Comparison of ENCODE assay signal across 8 mouse cellular contexts in genomic region chr2:33430771-33431699, GRCm38 (mm10). TPM values are rescaled to one million over a fixed set of nuclear protein-coding genes. Genes with fewer than 3 reads are reported as not detected.
DNase-seq lines count a peak whose midpoint lies in the region; ATAC-seq lines count a peak whose summit lies in the region.

Zbtb34 (minus strand) TSS chr2:33431324.

- under 1% methylated on average over 85 of the region's 102 CpGs for WGBS in forebrain, embryonic 11.5 days

- peaks cover 7% of the 10 kb centered on the region; the same call in 1 of the 2 replicates for H3K4me1 ChIP-seq in forebrain, embryonic 11.5 days (replicated peaks; ENCODE audit: control insufficient read depth, insufficient read depth, low read length)

- H3K36me3 ChIP-seq in forebrain, embryonic 11.5 days (ENCODE audit: control insufficient read depth, insufficient read depth, low read length): no peaks in the 10 kb centered on the region

- peak within 1 kb of the TSS; percentile 87 for H3K9ac ChIP-seq in forebrain, embryonic 11.5 days (ENCODE audit: low read length)

- H3K9me3 ChIP-seq in forebrain, embryonic 11.5 days (ENCODE audit: control insufficient read depth, low read length): no peaks in the 10 kb centered on the region

- intact Hi-C loops in heart, postnatal 36 days (cut with DNase I): loop anchor here (2.0 kb wide), 2 partner anchors 36 to 60 kb away; partner anchors contain the start of gene Ralgps1

- ATAC-seq in forebrain, embryonic 11.5 days (replicated peaks; ENCODE audit: low FRiP score): peak; percentile 74

- H3K27me3 ChIP-seq in forebrain, embryonic 11.5 days (ENCODE audit: control insufficient read depth, insufficient read depth, low read length): no peaks in the 10 kb centered on the region

- H3K27ac ChIP-seq in forebrain, embryonic 11.5 days (ENCODE audit: low read depth, low read length): peak within 1 kb of the TSS; percentile 37; the same call in 1 of the 2 replicates

- peak; percentile 80 for DNase-seq in NIH3T3 (ENCODE audit: low read depth)
- peak; percentile 48 for DNase-seq in c-Kit-positive CD71-positive TER-119-negative erythroid progenitor cells, embryonic 14.5 days (ENCODE audit: low read depth)
- DNase-seq in forebrain, embryonic 11.5 days (ENCODE audit: low spot score): peak; percentile 85
- peak; percentile 75 to 85 for DNase-seq in heart, postnatal 36 days
- peak; percentile 61 to 75 for DNase-seq in layer of hippocampus, postnatal 10 days (ENCODE audit: low spot score in 2 of 2)
- DNase-seq in lung, postnatal 25 days (ENCODE audit: low spot score): peak; percentile 50
- peak; percentile 80 for DNase-seq in retina, postnatal 1 day
- peak; percentile 74 for DNase-seq in yolk sac, embryonic 10.5 days (ENCODE audit: low spot score)

- peak within 1 kb of the TSS; percentile 98 for H3K4me3 ChIP-seq in forebrain, embryonic 11.5 days (ENCODE audit: low read depth, low read length)

- peak within 1 kb of the TSS; percentile 94 for H3K4me2 ChIP-seq in forebrain, embryonic 11.5 days (ENCODE audit: low read depth, low read length, severe bottlenecking)

RNA-seq across cellular contexts. Expression of gene Zbtb34, which starts in this region (rescaled TPM):
- polyA plus RNA-seq in forebrain, embryonic 11.5 days (2014; fragmentation: Nextera tagmentation; extraction: Ambion mirVana): 9.2 and 10.6 TPM in 2 replicates
- total RNA-seq in heart, postnatal 36 days (2021): 1 to 10 TPM; 7.4 to 7.7 TPM
- total RNA-seq in layer of hippocampus, postnatal 10 days (2021): 10 to 100 TPM; 17.4 to 18.7 TPM

Comparison
In these comparisons a context has a peak if more than half of its experiments do, and no peak if none do; other contexts are left out.
1. Peak in every context shown above with its lines: DNase-seq, ATAC-seq, H3K4me3 ChIP-seq and H3K27ac ChIP-seq.